Mouse (Mus musculus): ENCODE results near the gene Copg2. TPM values are rescaled to one million over a fixed set of nuclear protein-coding genes. Genes with fewer than 3 reads are reported as not detected.

The Copg2 gene
- polyA plus RNA-seq, 1 experiment from 2014 or later = 24.6 TPM

DNA sequence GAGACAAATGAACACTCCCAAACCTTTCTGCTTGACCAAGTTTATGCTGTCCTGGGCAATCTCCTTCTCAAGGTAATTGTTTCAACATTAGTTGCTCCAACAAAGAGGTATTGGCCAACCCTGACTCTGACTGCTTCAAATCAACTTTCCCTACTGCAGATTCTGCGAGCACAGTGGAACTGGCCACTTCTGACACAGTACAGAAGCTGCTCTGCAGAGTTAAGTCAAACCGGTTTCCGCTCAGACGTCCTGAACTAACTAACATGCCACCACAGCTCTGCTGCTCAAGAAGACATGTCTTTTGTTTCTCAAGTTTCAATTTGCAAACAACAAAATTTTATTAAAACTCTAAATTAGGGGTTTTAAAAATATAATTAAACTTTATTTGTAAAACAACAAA lies 3.5 kb downstream of the Copg2 start:
- H3K27me3 ChIP-seq = no peaks in the 10 kb centered on the region
- no peak overlapping the region for H3K4me3 ChIP-seq (replicated peaks)
- no peak for ATAC-seq (replicated peaks; ENCODE audit: low FRiP score)
- WGBS = 73% methylated on average over 4 of the region's 4 CpGs
- H3K9ac ChIP-seq = no peak overlapping the region
- no peak overlapping the region for H3K27ac ChIP-seq
- H3K36me3 ChIP-seq = peaks cover 16% of the 10 kb centered on the region
- no peak overlapping the region for H3K4me2 ChIP-seq
- H3K4me1 ChIP-seq = peaks cover 13% of the 10 kb centered on the region
- no peaks in the 10 kb centered on the region for H3K9me3 ChIP-seq (replicated peaks)

DNA sequence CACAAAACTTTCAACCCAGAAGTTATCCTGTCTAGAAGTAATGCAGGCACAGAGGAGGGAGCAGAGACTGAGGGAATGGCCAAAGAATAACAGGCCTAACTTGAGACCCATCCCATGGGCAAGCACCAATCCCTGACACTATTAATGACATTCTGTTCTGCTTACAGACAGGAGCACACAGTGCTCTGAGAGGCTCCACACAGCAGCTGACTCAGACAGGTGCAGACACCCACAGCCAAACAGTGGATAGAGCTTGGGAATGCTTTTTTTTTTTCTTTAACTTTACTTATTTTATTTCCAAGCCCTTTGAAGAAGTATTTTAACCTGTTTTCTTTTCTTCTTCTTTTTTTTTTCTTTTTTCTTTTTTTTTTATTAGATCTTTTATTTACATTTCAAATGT lies 4.8 kb downstream of the Copg2 start:
- no peak for ATAC-seq (replicated peaks; ENCODE audit: low FRiP score)

DNA sequence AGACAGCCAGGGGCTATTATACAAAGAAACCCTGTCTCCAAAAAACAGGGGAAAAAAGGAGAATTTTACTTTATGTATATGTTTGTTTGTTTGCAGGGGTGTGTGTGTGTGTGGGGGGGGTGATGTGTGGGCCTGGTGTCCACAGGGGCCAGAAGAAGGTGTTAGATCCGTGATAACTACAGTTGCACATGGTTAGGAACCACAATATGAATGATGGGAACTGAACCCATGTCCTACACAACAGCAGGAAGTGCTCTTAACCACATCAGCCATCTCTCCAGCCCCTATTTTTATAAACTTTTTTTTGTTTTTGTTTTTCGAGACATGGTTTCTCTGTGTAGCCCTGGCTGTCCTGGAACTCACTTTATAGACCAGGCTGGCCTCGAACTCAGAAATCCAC lies 11.7 kb downstream of the Copg2 start:
- no peak overlapping the region for H3K4me2 ChIP-seq
- H3K27me3 ChIP-seq = no peaks in the 10 kb centered on the region
- no peaks in the 10 kb centered on the region for H3K9me3 ChIP-seq (replicated peaks)
- WGBS = 85% methylated on average over 3 of the region's 3 CpGs
- no peak for ATAC-seq (replicated peaks; ENCODE audit: low FRiP score)
- H3K4me3 ChIP-seq (replicated peaks) = no peak overlapping the region
- no peak overlapping the region for H3K9ac ChIP-seq
- peaks cover 54% of the 10 kb centered on the region for H3K36me3 ChIP-seq
- H3K4me1 ChIP-seq = no peaks in the 10 kb centered on the region
- H3K27ac ChIP-seq = no peak overlapping the region

More for the DNA sequence above, 4.8 kb downstream of the Copg2 start:
- H3K9ac ChIP-seq = no peak overlapping the region
- no peaks in the 10 kb centered on the region for H3K27me3 ChIP-seq
- H3K4me2 ChIP-seq = no peak overlapping the region
- H3K27ac ChIP-seq = no peak overlapping the region
- H3K36me3 ChIP-seq = peaks cover 21% of the 10 kb centered on the region
- H3K4me1 ChIP-seq = peaks cover 7% of the 10 kb centered on the region; the same call in 1 of the 2 replicates
- H3K9me3 ChIP-seq (replicated peaks) = no peaks in the 10 kb centered on the region
- no peak overlapping the region for H3K4me3 ChIP-seq (replicated peaks)

DNA sequence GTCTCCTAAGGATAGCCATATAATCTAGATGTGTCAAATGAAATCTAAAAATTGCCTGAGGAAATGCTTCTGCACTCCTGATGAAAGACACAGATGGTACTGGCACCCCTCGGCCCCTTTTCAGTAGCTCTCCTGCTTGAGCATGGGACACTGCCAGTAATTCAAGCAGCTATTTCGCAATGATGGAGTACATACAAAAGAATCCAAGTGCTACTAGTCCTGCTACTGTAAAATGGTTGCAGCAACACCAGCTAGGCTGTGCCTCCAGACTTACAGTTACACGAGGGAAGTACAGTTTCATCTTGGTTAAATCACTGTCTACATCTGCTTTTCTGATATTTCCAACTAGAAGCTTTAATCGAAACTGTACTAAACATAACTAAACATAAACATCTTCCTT lies 13.1 kb downstream of the Copg2 start:
- peaks cover 50% of the 10 kb centered on the region; the same call in 1 of the 2 replicates for H3K36me3 ChIP-seq
- no peaks in the 10 kb centered on the region for H3K4me1 ChIP-seq
- no peaks in the 10 kb centered on the region for H3K9me3 ChIP-seq (replicated peaks)
- 89% methylated on average over 4 of the region's 4 CpGs for WGBS
- no peak overlapping the region for H3K9ac ChIP-seq
- H3K4me3 ChIP-seq (replicated peaks) = no peak overlapping the region
- no peak overlapping the region for H3K4me2 ChIP-seq
- ATAC-seq (replicated peaks; ENCODE audit: low FRiP score) = no peak
- H3K27me3 ChIP-seq = no peaks in the 10 kb centered on the region
- H3K27ac ChIP-seq = no peak overlapping the region

DNA sequence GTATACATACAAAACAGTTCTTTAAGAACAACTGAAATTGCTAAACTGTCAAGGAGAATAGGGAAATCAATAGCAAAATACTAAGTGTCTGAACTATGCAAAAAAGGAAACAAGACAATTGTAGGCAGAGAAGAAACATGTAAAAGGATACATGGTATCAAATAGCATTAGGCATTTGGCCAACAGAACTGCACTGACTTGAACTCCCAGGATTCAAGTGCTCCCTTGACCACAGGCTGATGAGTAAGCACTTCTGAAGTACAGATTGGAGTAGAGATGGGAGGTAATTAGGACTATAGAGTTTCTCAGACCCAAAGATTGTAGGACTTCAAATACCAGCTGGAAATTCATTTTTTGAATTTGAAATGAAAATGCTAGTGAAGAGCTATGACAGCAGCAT lies 19.9 kb downstream of the Copg2 start:
- H3K4me2 ChIP-seq = no peak overlapping the region
- 0 out of 2 replicates have a peak, but pooled peaks cover 3% of the 10 kb centered on the region for H3K9me3 ChIP-seq (replicated peaks)
- no peak overlapping the region for H3K4me3 ChIP-seq (replicated peaks)
- ATAC-seq (replicated peaks; ENCODE audit: low FRiP score) = no peak
- H3K27ac ChIP-seq = no peak overlapping the region
- H3K27me3 ChIP-seq = no peaks in the 10 kb centered on the region
- H3K9ac ChIP-seq = no peak overlapping the region
- no peaks in the 10 kb centered on the region for H3K4me1 ChIP-seq
- H3K36me3 ChIP-seq = peaks cover 37% of the 10 kb centered on the region

DNA sequence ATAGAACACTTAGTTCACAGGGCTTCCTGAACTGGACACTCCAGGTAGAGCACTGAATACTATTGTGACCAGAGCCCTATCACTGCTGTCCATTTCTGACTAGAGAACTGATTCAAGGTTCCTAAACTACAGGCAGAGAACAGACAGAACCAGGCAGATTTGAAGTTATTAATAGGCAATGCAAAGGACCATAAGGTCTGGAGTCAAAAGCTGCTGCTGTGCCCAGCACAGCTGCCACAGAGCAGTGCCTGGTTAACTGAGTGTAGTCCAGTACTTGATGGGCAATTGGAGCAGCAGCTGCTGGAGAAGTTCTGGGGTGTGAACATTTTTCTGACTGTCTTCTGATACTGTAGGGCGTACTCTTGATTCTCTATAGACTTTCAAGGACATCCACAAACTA lies 30.1 kb downstream of the Copg2 start:
- Histone ChIP-seq H3K9ac (no peak overlapping the region), H3K9me3 (replicated peaks) (no peaks in the 10 kb centered on the region), H3K4me2 (no peak overlapping the region), H3K27me3 (no peaks in the 10 kb centered on the region), H3K27ac (no peak overlapping the region), H3K36me3 (0 out of 2 replicates have a peak, but pooled peaks cover 3% of the 10 kb centered on the region), H3K4me1 (no peaks in the 10 kb centered on the region), H3K4me3 (replicated peaks) (no peak overlapping the region)
- 88% methylated on average over 1 of the region's 1 CpGs for WGBS
- ATAC-seq (replicated peaks; ENCODE audit: low FRiP score) = no peak

DNA sequence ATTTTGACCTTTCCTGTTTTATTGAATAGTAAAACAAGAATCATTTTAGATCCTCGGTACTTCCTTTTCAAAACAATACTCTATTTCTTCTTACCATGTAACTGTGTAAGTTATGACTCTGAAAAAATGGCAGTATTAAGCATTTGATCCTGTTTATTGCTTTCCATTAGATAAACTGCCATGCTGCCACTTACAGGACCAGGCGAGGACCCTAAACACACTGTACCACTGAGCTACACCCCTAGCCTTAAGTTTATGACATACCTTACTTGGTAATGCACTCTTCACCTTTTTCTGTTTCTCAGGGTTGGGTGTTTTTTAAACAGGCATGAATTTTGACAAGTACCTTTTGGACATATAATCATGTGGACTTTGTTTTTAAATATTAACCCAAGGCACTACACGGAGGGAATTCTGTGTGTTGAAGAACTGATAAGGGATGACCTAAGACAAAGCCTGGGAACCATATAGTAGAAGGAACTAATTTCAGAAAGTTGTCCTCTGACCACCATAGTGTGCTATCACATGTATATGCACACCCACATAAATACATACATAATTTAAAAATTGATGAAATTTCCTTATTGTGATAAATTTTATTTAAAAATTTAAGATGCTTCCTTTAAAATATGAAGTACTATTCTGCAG lies 31.4 kb downstream of the Copg2 start:
- no peak overlapping the region for H3K4me2 ChIP-seq
- WGBS = 58% methylated on average over 3 of the region's 3 CpGs
- no peak for ATAC-seq (replicated peaks; ENCODE audit: low FRiP score)
- H3K4me3 ChIP-seq (replicated peaks) = no peak overlapping the region
- H3K9me3 ChIP-seq (replicated peaks) = no peaks in the 10 kb centered on the region
- no peak overlapping the region for H3K9ac ChIP-seq
- H3K27ac ChIP-seq = no peak overlapping the region
- H3K27me3 ChIP-seq = no peaks in the 10 kb centered on the region
- no peaks in the 10 kb centered on the region for H3K4me1 ChIP-seq
- 0 out of 2 replicates have a peak, but pooled peaks cover 5% of the 10 kb centered on the region for H3K36me3 ChIP-seq

DNA sequence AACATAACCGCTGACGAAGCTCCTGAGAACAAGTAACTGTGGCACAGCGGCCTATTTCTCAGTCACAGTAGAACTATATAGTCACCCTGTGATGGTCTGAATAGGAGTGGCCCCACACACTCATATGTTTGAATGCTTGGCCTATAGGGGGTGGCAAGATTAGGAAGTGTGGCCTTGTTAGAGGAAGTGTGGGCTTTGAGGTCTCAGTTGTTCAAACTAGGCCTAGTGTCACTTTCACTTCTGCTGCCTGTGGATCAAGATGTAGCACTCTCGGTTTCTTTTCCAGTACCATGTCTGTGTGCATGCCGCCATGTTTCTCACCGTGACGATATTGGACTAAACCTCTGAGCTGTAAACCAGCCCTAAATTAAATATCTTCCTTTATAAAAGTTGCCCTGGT lies 40.6 kb downstream of the Copg2 start:
- Histone ChIP-seq H3K4me1 (no peaks in the 10 kb centered on the region), H3K9me3 (replicated peaks) (no peaks in the 10 kb centered on the region), H3K27me3 (no peaks in the 10 kb centered on the region), H3K4me2 (no peak overlapping the region), H3K36me3 (peaks cover 34% of the 10 kb centered on the region), H3K4me3 (replicated peaks) (no peak overlapping the region), H3K9ac (no peak overlapping the region), H3K27ac (no peak overlapping the region)
- ATAC-seq (replicated peaks; ENCODE audit: low FRiP score) = no peak
- 94% methylated on average over 7 of the region's 7 CpGs for WGBS

DNA sequence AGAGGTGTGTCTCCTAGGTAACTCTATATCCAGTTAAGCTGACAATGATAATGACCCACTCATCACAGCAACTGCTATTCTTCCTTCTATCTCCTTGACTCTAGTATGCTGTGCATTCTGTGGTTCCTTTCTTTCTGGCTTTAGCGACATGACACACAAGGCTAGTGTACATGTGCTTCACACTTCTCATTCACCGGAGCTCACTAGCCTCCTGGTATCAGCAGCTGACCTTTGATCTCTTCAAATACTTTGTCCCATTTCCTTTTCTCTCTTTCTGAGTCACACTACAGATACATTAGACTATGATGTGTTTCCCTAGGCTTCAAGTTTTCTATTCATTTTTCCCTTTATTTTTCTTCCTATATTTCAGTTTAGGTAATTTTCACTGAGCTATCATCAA lies 41.4 kb downstream of the Copg2 start:
- Histone ChIP-seq H3K36me3 (peaks cover 29% of the 10 kb centered on the region), H3K4me2 (no peak overlapping the region), H3K4me3 (replicated peaks) (no peak overlapping the region), H3K27me3 (no peaks in the 10 kb centered on the region), H3K9ac (no peak overlapping the region), H3K9me3 (replicated peaks) (no peaks in the 10 kb centered on the region), H3K27ac (no peak overlapping the region), H3K4me1 (no peaks in the 10 kb centered on the region)
- WGBS = 91% methylated on average over 2 of the region's 2 CpGs
- no peak for ATAC-seq (replicated peaks; ENCODE audit: low FRiP score)

DNA sequence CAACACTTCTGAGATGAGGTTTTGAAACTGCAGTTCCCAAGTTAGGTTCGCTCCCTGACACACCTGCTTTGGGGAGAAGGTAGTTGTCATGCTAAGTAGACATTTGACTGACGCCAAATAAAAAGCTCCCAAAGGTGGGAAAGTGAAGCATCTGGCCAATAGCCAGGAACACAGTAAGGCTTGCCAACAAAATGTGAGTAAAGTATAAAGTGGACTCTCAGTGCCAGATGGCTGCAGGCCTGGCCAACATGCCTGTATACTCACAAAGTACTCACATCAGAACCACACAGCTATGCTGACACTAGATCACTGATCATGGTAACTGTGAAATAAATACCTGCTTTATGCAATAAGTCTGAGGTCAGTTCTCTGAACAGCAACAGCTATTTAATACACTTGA lies 46.8 kb downstream of the Copg2 start:
- Histone ChIP-seq H3K9me3 (replicated peaks) (no peaks in the 10 kb centered on the region), H3K4me3 (replicated peaks) (no peak overlapping the region), H3K27ac (no peak overlapping the region), H3K4me1 (no peaks in the 10 kb centered on the region), H3K27me3 (no peaks in the 10 kb centered on the region), H3K36me3 (peaks cover 12% of the 10 kb centered on the region), H3K9ac (no peak overlapping the region), H3K4me2 (no peak overlapping the region)
- ATAC-seq (replicated peaks; ENCODE audit: low FRiP score) = no peak
- WGBS = 68% methylated on average over 2 of the region's 2 CpGs

DNA sequence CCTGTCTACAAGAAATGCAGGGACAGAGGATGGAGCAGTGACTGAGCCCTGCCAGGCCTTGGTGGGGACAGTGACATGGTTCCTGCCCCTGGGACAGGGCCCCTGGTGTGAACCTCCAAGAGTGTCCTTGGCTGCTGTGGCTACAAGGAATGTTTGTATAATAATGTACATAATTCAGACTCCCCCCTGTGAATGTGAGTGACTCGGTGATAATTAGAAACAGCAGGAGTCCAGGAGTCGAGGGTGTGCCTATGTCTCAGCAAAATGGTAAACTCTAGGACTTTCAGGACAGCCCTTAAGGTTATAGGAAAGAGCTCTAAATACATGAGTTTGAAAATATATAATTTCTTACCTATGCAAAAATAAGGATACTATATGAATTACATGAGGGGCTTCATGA lies 64.4 kb downstream of the Copg2 start:
- no peak overlapping the region for H3K9ac ChIP-seq
- H3K36me3 ChIP-seq = peaks cover 4% of the 10 kb centered on the region; the same call in 1 of the 2 replicates
- H3K27ac ChIP-seq = no peak overlapping the region
- H3K9me3 ChIP-seq (replicated peaks) = no peaks in the 10 kb centered on the region
- H3K27me3 ChIP-seq = no peaks in the 10 kb centered on the region
- H3K4me1 ChIP-seq = no peaks in the 10 kb centered on the region
- H3K4me3 ChIP-seq (replicated peaks) = no peak overlapping the region
- H3K4me2 ChIP-seq = no peak overlapping the region
- WGBS = 73% methylated on average over 2 of the region's 2 CpGs
- no peak for ATAC-seq (replicated peaks; ENCODE audit: low FRiP score)

DNA sequence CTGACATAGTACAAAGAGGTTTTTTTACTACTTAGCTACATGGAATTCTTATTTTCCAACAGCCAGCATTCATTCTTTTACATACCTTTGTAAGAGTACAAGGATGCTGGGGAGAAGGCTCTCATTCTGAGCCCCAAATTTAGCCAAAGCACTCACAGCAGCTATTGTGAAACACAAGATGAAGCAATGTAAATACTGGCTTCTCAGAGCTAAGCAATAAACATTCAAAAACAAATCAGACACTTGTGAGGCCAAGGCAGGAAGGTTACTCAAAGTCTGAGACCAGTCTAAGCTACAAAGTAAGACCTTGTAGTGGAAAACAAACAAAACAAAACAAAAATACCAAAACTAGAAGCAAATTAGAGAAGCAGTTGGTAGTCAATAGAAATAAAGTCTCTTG lies 83.0 kb downstream of the Copg2 start:
- Histone ChIP-seq H3K27me3 (no peaks in the 10 kb centered on the region), H3K4me1 (no peaks in the 10 kb centered on the region), H3K36me3 (peaks cover 13% of the 10 kb centered on the region), H3K9me3 (replicated peaks) (no peaks in the 10 kb centered on the region), H3K9ac (no peak overlapping the region), H3K27ac (no peak overlapping the region), H3K4me3 (replicated peaks) (no peak overlapping the region), H3K4me2 (no peak overlapping the region)
- ATAC-seq (replicated peaks; ENCODE audit: low FRiP score) = no peak

DNA sequence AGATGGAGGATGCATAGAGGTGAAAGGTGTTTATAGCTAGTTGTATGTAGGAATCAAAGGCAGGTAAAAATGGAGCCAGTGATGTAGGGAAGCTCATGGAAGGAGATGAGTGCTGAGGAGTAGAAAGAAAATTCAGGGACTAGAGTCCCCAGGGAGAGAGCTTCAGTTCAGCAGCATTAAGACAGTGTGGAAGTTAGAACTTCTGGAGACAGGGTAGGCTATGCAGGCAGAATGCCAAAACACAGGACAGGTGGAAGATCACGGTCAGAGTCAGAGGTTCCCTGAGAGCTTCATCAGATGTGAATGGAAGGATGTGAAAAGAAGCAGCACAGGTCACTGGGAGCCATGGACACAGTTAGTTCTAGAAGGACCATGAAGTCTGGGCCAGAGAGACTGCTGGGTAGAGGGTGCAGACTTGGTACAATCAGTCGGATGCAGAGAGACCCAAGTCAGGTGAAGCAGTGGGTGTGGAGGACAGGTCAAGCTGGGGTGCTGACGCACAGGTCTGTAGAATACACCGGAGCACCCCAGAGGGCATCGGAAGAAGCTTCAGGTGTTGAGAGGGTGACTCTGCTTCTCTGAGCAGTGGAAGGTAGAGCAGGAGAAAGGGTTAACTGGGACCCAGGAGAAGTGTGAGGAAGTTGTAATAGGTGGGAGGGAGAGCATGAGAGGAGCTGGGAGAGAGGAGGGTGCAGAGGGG lies 91.4 kb downstream of the Copg2 start:
- Histone ChIP-seq H3K9me3 (replicated peaks) (no peaks in the 10 kb centered on the region), H3K4me2 (no peak overlapping the region), H3K4me1 (0 out of 2 replicates have a peak, but pooled peaks cover 4% of the 10 kb centered on the region), H3K4me3 (replicated peaks) (no peak overlapping the region), H3K27ac (no peak overlapping the region), H3K9ac (no peak overlapping the region), H3K36me3 (peaks cover 29% of the 10 kb centered on the region), H3K27me3 (no peaks in the 10 kb centered on the region)
- WGBS = 92% methylated on average over 5 of the region's 5 CpGs
- no peak for ATAC-seq (replicated peaks; ENCODE audit: low FRiP score)

All from kidney, embryonic 15.5 days (tissue).